Mouse (Mus musculus): ENCODE measurements around the gene Matn1. TPM values are rescaled to one million over a fixed set of nuclear protein-coding genes. Genes with fewer than 3 reads are reported as not detected.

The Matn1 gene
- not detected for total RNA-seq (2021)

DNA sequence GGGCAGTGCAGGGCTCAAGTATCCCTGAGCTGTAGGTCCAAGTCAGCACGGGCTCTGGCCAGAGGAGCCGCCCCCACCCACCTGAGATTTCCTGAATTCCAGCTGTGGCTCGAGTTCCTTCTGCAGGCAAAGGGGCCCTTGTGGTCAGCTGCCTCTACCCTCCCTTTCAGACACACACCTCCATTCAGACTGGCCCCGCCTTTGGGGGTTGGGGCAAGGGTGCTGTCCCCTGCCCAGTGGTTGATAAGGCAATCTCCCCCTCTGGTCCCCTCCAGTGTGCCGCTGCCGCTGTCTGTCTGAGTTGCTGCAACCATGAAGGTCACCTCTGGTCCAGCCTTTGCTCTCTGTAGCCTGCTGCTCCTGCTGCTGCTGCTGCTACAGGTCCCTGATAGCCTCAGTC is at the start of gene Matn1:
TSS of gene Matn1 (plus strand) at position 274 of the 400 bp plus-strand sequence.
- DNase-seq, result no peak

DNA sequence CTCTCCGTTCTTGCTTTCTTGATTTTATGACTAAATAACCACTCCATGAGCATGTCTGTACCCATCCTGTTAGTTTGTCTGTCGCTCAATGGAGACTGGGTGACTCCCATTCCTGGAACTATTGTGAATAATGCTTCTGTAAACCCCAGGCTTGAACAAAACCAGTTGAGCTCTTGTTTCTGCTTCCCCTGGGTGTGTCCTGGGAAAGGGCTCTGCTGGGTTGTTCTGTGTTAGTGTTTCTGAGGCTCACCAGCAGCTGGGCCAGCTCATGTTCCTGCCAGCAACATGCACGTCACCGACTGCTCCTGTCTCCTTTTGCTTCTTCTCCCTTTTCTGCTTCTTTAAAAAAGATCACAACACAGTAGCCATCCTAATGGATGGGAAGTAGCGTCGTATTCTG is 48.5 kb upstream of the Matn1 start:
- no peak for DNase-seq

DNA sequence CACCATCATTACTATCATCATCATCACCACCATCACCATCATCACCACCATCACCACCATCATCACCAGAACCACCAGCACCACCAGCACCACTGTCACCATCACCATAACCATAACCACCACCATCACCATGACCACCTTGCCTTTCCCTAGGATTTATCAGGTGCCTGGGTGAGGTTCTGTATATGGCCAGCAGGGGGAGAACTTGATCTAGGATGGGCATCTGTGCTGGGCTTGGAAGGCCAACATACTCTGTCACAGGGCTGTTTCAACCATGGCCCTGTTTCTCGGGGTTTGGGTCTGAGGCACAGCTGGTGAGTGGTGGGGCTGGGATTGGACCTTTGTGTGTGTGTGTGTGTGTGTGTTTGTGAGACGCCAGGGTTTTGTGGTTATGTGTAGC is 47.8 kb upstream of the Matn1 start:
- peak; percentile 73 for DNase-seq

DNA sequence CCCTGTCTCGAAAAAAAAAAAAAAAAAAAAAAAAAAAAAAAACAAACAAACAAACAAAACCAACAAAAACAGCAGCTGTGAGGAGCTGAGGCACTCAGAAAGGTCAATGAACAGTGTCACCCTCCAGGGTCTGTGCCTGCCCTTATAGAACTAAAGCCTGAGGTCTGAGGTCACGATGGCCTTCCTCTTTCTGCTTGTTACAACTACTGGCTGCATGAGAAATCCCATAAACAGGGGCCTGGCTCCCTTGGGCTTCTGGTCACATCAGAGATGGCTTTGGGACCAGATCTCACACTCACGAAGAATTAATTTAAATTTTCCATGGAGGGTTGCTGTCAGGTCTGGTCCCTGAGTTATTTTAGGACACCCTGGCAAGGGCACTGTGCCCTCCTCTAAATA is 44.8 kb upstream of the Matn1 start:
- no peak for DNase-seq

DNA sequence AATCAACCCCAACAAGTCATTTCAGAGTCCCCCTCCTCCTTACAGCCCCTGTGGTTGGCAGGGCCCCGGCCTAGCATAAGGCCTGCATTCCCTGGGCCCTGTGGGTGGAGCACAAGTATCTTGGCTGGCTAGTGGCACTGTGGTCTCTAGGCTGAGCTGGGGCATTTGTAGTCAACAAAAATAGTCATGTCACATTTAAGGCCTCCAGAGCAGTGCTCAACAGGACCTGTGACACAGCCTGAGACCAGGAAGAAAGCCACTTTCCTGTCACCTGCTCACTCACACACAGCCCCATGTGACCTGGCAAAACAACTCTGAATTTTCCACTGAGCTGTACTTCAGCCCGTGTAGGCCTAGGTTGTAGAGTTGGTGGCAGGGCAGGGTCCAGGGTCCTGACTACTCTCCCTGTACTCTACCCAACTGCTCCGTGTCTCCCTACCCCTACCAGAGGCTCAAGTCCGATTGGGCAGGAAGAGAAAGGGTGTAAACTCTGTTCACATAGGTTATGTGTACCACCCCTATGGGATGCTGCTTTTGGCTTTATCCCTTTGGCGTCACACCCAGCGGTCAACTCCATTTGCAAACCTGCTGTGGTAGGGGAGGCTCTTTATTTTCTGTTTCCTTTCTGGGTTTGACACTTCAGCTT is 44.3 kb upstream of the Matn1 start:
- peak; percentile 28 for DNase-seq

DNA sequence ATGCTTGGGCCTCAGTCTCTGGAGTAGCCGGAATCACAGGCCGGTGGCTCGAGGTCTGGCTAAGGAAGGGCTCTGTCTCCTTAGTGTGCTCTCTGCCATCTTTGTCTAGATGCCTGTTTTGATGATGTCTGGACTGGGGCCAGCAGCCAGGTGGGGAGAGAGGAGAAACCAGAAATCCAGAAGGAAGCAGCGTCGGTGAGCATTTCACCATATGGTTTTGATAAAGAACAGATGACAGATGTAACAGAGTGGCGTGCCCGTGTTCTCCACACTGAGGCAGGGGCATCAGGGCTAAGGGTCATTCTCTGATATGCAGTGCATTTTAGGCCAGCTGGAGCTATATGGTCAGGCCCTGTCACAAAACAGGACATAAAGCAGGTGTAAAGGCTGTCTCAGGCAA is 43.4 kb upstream of the Matn1 start:
- DNase-seq, result no peak

DNA sequence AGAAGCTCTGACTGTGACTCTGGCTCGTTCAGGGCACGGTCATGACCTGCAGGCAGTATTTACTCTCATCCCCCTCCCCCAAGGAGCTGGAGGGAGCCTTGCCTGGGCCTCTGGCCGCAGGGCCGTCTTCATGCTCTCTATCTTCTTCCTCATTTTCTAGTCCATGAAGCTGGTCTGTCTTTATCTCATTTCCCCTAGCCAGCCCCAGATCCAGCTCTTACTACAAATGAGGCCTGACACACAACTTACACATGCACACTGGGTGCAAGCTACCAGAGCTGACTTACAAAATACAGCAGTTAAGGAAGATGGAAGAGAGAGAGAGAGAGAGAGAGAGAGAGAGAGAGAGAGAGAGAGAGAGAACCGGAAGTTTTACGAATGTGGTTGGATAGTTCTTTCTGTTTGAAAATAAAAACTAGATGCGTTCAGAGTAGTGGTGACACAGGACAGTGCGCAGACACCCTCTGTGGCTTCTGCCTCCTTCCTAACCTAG is 41.9 kb upstream of the Matn1 start:
- no peak for DNase-seq

DNA sequence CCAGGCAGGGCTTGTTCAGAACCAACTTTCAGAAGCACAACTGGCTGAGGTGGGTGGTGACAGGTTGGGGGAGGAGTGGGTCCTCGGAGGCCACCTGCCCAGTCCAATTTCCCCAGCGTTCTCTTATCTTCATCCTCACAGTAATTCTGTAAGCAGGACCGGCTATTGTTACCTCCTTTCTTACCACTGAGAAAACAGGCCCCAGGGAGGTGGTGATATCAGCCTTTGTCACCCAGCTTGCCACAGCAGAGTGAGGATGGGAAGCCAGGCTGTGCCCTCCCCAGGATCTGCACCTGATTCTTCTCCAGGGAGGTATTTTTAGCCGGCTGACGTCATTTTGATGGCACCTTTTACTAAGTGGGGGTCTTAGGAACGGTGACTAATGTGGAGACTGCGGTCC is 39.2 kb upstream of the Matn1 start:
- DNase-seq, result no peak

DNA sequence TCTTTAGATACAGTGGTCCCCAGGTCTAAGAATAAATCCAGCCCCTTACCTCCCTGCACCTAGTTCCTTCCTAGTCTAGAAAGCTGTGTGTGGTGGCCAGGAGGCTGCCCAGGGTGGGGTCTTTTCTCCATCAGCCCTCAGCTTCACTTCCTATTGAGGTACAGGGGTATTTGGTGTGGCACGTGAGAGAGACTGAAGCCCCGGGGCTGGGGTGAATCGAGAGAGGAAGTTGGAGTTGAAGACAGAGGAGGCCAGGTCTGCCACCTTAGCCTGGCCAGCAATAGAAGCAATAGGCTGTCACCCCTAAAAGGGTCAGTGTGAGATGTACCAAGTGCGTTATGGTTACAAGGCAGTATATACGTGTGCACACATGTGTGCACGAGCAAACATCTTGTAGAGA is 38.3 kb upstream of the Matn1 start:
- DNase-seq, result no peak

DNA sequence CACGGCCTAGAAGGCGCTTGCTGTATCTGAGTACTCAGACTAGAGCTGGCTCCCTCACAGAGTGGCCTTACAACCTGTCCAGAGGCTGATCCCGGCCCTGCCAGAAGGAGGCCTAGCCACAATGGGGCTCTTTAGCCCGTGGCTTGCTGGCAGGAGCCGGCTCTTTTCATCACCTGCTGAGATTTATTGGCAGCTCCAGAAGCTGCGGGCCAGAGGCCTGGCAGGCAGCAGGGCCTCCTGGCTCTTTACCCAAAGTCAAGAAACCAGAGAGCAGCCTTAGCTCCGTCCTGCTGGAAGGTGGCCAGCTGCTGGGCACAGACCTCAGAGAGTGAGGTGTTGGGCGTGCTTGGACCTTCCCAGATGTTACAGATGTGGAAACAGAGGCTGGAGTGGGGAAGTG is 37.9 kb upstream of the Matn1 start:
- DNase-seq, result peak; percentile 63

DNA sequence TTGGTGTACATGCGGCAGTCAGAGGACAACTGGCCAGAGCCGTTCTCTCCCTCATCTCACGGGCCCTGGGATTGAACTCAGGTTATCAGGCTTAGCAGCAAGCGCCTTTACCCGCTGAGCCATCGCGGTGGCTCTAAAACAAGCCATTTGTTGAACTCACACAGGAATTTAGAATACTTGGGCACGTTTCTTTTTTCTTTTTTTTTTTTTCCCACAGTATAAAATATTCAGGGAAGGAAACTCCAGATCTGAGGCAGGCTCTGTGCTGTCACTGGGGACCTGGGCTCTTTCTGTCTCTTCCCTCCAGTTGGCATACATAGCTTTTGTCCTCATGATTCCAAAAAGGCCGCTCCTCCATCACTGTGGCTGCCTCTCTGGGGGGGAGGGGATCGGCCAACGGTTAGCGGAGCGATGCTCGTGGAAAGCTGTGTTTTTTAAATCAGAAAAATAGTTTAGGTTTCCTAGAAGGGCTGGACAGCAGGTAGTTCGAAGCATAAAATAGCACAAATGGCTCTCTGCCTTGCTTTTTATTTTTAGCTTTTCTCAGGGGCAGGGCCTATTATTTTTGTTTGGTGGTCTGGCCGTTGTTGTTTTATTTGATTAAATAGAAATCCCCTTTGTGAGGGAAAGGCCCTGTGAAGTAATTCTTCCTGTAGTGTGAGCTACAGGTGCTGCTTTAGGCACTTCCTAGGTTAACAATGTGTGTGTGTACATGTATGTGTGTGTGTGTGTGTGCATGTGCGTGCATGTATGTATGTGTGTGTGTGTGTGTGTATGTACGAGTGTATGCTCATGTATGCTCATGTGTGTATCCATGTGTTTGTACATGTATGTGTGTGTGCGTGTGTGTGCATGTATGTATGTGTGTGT is 36.8 kb upstream of the Matn1 start:
- DNase-seq, result no peak

DNA sequence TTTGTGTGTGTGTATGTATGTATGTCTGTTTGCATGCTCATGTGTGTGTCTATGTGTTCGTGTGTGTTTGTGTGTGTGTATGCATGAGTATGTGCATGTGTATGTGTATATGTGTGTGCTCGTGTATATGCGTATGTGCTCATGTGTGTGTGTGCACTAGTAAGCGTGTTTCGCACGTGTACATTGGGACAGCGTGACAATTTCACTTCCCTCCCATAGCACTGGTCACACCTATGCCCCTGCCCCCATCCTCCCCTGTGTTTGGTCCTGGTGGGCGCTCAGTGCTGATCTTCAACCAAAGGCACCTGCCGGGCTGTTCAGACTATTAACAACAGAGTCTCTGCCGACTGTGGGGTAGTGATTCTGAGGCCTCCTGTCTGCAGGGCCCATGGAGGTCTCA is 36.1 kb upstream of the Matn1 start:
- DNase-seq, result no peak

DNA sequence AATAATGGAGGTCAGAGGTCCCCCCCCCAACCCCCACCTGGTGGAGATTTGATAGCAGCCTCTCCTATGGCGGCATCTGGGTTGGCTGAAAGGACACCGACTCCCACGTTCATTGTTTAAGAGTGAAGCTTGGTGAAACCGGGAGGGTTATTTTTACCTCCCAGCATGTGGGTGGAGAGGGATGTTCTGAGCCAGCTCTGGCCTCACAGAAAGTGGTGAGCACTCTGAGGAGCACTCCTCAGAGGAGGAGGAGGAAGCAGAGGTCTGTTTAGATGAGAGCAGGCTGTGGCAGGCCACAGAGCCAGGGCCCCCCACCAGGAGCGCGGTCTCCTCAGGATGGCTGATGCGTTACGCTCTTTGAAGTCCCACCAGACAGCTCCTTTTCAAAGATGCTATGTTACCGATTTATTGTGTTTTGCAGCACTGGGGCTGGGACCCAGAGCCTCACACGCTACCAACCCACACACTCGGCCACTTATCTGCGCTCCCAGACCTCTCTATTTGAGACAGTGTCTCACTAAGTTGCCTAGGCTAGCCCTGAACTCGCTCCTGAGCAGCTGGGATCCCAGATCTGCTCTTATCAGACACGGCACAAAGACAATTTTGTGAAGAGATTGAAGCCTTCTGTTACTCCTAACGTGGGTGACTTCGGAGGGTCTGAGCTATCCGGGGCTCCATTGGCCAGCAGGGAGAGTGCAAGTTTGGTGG is 34.9 kb upstream of the Matn1 start:
- DNase-seq, result no peak

DNA sequence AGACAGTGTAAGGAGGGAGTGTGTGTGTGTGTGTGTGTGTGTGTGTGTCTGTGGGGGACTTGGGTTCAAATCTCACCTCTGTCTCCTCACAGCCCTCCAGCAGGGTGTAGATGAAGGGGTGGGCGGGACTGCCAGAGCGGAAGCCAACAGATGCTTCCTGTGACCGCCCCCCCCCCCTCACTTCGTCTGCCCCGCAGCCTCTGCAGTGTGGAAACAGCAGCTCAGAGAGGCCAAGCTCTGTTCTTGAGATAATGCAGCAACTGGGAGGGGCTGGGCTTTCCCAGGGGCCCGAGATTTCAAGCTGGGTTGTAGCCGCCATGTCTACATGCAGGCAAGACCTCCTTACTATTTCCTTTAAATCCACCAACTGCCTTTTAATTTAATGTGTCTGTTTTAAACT is 33.5 kb upstream of the Matn1 start:
- DNase-seq, result no peak

DNA sequence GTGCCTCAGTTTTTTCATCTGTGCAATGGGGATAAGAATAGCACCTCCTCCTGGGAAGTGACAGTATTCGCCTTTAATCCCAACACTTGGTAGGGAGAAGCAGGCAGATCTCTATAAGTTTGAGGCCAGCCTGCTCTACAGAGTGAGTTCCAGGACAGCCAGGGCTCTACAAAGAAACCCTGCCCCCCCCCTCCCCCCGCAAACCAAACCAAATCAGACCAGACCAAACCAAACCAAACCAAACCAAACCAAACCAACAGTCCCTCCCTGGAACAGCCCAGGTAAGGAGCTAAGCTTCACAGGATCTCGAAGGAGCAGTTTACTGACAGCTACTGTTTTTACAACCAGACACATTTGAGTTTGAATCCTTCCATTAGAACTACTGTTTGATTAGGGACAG is 31.6 kb upstream of the Matn1 start:
- no peak for DNase-seq

DNA sequence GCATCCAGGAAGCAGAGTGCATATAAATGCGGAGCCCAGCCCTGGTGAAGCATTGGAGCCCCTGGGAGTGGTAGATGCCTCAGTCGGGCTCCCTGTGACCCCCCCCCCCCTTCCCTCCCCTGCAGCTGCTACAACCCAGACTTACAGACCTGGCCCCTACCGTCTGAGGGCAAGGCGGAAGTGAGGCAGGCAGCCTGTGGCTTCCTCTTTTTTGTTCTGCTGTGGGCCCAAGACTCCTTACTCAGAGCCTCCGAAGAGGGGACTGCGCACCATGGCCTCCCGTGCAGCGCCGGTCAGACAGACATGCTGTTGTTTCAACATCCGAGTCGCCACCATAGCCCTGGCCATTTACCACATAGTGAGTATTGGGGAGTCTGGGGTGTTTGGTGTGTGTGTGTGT is 31.1 kb upstream of the Matn1 start, which contains the start of gene Laptm5:
TSS of gene Laptm5 (plus strand) at position 49 of the 400 bp plus-strand sequence.
- no peak for DNase-seq

DNA sequence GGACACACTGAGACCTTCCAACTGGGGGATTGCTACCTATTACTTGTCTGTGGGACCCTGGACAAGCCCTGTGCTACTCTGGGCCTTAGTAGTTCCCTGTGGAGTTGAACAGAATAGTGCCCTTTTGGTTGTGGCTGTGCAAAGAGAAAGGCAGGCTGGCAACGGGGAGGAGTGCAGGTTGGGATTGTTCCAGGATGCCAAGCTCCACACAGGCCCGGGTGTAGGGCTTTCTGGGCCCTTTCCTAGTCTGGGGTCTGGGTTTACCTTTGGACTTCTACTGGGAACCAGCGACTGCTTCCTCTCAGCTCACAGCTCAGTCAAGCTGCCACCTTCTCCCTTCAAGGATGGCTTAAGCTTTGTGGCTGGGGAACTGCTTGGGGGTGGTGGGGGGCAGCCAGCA is 30.7 kb upstream of the Matn1 start:
- no peak for DNase-seq

DNA sequence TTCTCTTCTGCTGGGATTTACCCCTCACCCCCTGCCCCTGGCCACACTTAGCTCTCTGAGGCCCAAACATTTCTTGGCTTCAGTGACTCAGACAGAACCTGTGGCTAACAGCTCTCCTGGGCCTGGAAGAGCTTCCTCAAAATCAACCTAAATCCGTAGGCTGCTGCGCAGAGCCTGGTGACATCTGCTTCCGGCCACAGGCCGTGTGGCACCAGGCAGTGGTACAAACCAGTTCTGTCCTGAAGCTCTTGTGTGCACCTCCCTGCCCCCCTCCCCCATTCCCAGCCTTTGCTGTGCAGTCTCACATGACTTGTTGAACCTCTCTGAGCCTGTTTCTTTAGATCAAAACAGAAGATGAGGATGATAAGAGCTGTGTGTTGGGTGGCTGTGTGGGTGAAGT is 30.2 kb upstream of the Matn1 start:
- DNase-seq, result no peak

DNA sequence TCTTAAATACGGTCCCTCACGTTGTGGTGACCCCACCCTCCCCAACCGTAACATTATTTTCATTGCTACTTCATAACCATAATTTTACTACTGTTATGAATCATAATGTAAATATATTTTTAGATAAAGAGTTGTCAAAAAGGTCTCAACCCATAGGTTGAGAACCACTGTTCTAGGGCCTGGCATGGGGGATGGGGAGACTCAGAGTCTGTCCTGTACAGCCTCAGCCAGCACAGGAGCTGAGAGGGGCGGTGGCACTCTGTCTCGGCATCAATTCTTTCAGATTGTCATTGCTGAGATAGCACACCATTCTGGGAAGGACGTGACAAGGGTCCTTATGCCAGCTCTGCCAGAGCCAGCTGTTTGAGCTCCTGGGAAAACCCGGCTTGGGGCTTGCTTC is 29.7 kb upstream of the Matn1 start:
- no peak for DNase-seq

DNA sequence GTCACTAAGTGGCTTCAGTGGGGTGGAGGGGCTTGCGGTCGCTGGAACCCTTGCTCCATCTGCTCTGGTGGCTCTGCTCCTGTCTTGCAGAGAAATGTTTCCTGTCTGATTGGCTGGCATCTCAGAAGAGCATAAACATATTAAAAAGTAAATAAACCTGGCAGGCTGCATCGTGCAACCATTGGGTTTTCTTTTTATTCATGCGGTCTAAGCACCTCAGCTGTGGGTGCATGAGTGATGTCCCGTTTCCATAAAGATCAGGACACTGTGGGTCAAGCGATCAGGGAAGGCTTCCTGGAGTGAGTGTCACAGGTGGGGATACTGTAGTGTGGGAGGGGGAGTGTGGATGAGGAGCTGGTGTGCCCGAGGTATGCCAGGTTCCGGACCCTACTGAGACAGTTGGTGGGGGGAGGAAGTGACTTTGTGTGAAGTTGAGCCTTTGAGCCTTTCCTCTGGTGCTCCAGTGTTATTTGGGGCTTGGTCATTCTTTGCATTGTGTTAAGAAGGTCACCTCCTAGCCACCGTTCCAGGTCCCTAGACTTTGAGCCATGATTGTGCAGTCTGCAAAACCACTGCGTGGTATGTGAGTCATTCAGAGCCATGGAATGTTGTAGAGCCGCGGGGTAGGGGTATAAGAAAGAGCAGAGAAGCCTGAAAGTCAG is 29.0 kb upstream of the Matn1 start:
- no peak for DNase-seq

DNA sequence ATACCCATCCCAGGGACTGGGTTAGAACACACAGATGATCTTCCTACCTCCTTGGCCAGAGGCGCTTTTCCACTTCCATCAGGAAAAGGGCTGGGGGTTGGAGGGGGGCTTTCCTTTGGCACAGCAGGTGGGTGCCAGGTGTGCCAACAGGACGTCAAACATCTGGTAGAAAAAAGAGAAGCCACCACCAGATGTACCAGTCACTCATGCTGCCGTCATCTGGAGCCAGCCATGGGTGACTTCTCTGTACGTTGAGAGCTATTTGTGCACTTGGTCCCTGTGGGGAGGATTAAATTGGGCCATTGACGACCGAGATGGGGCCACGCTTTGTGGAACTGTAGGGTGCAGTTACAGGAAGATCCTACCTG is 28.5 kb upstream of the Matn1 start:
- DNase-seq, result no peak

DNA sequence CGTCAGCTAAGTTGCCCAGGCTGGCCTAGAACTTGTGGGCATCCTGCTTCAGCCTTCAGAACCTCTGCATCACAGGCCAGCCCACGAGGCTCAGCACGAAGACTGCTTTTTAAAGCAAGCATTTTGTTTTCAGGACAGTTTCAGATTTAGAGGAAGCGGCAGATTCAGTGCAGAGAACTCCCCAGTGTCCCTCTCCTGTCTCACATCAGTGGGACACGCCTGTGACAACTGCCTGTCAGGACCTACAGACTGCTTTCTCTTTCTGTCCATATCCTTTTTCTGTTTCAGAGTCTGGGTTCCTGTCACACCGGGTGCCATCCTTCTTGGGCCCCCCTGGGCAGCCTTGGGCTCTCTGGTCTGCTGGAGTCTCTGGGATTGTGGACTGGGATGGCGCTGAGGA is 27.5 kb upstream of the Matn1 start:
- no peak for DNase-seq

DNA sequence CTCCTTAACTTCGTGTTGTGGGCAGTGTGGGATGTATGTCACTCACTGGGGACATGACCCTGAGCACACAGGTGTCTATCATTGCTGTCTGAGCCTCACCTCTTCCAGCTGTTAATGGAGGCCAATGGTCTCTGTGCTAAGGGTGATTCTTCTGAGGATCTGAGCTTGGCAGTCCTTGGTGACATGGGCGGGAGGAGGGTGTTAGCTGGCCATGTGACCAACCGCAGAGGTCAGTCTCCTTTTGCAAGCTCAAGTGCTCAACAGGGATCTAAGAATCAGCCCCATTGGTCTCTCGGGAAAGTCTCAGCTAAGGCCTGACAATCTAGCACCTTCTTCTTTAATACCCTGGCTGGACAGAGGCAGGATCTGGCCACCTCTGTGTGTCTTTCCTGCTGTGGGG is 26.6 kb upstream of the Matn1 start:
- DNase-seq, result no peak

Data from heart, postnatal 4 days (tissue).